Mouse (Mus musculus) cerebral cortex, adult 2 months (tissue): ENCODE data around the gene Bclaf1.

Experiments used
- WGBS: fragments of 180-500 bp; shearing (Covaris S2); methylation state at CpG from one replicate; pipeline ENCODE4 v1.1.7; 2018; 5-methylcytosine and 5-hydroxymethylcytosine counted together

Bclaf1 gene

DNA sequence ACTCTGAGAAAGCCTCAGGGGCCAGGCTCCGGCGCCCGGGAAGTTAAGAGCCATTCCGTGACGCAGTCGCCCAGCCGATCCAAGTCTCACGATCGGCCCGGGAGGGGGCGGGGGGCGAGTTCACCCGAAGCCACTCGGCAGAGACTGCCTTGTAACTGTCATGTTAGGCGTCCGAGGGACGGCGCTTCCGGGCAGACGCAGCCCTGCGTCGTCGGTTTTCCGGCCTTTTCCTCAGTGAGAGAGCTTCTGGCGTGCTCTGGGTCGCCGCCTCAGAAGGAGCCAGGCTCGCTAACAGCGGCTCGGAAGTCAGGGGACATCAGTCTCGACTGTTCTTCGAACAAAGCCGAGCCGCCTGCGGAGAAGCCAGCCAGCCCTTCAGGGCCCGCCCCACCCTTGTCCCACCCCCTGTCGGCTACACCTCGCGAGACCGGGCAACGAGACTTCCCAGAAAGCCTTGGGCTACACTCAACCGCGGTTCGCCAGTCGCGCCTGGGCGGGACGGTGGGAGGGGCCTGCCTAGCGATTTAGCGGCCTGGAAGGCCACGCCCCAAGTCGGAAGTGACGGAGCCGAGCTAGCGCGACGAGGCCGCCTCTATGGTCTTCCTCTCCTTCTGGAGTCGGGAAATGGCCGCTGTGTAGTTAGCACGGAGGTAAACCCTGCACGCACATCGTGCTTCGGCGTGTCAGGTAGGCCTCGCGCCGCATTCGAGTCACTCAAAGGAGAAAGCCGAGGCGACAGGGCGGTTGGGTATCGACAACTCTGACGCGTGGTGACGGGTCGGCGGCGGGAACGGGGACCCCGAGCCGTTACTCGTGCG, at the start of gene Bclaf1:
TSS of gene Bclaf1 (plus strand) at position 552 of the 818 bp plus-strand sequence.
- under 1% methylated on average over 84 of the region's 84 CpGs for WGBS

DNA sequence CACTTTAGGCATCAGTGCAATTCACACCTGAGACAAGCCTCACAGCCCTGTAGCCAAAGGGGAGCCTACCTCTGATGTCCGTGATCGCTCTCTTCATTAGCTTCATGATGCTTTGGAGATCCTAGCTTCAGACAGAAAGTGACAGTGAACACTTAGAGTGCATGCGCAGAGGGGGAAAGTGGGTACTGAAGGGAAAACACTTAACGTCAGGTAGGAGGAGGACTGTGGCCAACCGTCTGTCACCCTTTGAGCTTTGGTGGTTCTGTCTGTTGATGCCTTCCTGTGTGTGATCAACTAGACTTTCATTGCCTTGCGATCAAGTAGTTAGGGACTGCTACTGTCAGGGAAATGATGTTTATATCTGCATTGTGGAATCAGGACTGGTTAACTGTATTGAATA, 49.4 kb upstream of the Bclaf1 start:
- 94% methylated on average over 6 of the region's 6 CpGs for WGBS

DNA sequence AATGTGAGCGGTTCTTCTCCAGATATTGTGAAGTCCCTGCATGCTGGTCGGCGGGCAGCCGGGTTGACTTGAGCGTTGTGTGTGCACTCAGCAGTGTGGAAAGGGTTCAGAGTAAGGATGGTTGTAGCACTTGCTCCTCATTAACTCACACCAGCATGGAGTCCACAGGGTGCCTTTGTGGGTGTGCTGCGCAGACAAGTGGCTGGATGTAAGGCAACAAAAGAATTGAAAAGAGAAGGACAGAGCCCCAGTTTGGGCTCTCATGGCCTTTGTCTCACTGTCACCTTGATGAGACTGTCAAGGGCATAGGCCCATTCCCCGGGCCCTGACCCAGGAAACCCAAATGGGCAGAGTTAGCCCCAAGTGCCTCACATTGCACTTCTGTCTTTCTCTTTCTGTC, 47.8 kb upstream of the Bclaf1 start:
- WGBS: 93% methylated on average over 7 of the region's 7 CpGs

DNA sequence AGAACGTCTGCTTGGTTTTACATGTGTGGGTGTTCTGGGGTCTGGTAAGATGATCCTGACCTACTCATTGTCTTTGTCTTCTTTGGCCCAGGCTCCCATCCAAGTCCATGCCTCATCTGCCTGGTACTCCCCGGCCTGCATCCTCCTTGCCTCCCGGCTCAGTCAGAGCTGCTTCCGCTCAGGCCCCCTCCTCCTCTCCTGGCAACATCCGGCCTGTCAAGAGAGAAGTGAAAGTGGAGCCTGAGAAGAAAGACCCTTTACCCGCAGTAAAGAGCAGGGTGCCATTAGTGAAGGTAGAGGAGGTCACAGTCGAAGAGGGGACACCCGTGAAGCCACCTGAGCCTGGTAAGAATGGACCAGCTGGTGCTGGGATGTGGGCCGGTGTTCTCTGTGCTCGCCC, 45.2 kb upstream of the Bclaf1 start:
- 59% methylated on average over 10 of the region's 10 CpGs for WGBS

DNA sequence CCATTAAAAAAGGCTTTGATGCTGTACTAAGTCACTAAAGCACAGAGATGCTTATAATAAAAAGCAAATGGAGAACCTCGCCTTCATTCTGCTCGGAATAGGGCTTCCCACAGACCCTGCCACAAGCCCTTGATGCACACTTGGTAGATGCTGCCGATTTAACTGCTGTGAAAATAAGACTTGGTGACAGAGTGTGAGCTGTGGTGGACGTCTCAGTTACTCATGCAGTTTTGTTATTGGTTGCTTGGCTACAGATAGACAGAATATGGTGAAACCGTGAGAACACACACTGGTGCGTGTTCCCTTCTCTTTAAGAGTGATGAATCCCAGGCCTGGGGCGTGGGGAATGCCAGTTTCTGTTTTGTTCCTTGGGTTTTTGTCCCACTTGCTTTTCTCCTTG, 43.3 kb upstream of the Bclaf1 start:
- WGBS: 65% methylated on average over 7 of the region's 7 CpGs

DNA sequence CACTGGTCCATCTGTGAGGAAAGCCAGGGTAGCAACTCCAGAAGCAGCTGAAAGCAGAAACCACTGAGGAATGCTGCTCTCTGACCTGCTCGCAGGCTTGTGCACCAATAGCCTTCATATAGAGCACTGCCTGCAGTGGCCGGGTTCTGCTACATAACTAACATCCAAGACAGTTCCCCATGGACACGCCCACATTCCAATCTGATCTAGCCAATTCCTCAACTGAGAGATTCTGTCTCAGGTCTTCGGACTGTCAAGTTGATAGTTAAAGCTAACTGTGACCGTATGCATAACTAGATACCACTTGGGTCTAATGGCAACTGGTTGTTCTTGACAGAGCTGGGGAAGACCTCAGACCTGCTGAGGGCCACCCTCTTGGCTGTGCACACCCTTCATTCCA, 39.9 kb upstream of the Bclaf1 start:
- WGBS: 96% methylated on average over 5 of the region's 5 CpGs

DNA sequence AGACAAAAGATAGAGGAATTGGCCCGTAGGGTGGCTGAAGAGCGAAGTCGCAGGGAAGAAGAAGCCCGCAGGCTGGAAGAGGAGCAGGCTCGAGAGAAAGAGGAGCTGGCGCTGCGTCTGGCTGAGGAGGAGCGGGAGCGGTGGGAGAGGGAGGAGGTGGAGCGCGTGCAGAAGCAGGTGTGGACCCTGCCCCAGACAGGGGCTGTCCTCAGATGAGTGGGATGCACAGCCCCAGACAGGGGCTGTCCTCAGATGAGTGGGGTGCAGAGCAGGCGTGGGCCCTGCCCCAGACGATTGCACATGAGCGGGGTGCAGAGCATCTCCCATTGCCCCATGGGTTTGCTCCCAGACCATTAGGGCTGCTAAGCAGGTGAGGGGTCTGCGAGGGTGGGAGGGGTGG, 39.0 kb upstream of the Bclaf1 start:
- 76% methylated on average over 15 of the region's 15 CpGs for WGBS

DNA sequence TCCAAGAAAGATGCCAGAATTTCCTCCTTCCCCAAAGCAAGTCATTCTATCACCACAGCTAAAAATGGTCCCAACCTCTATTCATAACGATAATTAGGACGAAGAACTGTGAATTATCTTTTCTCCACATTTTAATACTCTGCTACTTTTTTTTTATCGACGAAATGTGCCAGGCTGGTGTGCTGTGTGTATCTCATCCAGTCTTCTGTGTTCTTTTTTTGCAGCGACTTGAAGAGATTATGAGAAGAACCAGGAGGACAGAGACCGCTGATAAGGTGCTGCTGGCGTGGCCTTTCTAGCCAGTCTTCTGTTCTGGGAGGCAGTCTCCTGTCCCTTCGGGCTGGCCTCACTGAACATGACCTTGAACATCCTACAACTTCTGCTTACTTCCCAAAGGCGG, 38.2 kb upstream of the Bclaf1 start:
- 84% methylated on average over 9 of the region's 9 CpGs for WGBS

DNA sequence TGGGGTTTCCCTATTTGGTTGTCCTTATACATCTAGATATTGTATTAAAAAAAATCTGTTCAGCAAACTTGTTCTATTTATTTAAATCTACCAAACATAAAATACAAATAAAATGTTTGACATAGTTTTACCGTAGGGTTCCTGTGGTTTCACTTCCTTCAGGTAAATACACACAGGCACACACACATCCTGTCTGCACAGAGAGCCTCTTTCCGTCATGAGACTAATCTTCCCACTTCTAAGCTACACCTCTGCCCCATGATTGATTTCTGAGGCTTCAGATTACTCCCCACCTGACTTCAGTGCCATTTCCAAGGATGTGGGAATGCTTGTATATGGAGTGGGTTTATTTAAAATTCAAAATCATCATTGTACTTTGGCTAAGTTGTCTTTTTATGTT, 30.8 kb upstream of the Bclaf1 start:
- 71% methylated on average over 2 of the region's 2 CpGs for WGBS

DNA sequence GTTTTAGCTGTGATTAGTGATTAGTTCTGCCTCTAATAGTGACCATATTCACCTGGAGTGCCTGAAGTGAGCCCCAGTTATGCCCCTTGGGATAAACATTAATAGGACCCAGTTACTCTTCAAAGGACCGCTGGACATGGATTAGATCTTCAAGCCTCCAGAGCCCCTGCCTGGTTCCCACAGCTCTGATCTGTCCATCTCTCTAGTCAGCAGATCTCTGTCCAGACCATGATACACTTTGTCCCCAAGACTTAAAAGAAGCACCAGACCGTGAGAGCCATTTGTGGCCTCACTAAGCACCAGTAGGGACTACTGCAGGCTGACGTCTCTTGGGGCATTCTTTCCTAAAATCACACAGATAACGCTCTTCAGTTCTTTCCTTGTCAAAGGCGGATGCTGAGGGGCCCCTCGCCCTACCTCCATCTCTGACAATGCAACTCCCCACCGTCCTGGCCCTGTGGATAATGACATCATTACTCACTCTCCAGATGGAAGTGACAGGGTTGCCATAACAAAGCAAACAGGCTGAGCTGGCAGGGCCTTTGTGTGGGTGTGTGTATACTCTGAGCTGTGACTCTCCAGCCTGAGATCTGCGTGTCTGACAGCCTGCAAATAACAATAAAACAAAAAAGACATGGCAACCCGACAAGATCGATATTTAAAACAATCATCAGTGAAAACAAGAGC, 26.8 kb upstream of the Bclaf1 start:
- 36% methylated on average over 10 of the region's 10 CpGs for WGBS

DNA sequence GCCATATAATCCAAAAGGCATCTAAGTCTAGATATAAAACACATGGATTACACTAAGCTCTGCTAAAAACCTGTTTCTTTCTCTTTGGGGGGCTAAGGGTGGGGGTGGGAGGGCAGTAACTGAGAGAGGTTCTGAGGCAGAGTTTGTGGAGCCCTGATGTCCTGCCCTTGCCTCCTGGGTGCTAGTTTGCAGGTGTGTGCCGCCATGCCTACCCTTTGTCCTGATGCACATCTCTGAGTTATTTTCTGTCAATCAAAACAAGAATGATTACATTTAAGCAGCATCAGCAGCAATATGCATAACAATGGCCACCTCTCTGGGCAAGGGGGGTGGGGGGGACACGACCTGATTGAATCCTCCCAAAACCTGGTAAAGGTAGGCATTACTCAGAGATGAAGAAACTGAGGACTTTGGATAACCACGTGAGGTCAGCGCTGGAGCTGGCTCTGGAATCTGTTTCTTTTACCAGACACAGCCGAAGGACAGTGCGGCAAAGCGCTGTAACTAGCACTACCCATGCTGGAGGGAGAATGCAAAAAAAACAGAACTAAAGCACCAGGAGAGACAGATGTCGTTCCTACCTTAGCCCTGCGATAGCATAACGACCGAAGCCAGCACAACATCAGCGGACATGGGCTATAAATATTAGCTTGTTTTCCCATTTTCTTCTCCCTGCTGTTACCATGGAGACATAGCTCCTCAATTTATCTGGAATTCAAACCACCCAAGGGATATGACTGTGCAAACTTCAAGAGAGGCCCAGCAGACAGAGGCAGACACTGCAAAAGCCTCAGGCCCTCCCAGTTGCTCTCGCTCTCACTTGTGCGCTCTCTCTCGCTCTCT, 26.1 kb upstream of the Bclaf1 start:
- WGBS: 37% methylated on average over 15 of the region's 15 CpGs

DNA sequence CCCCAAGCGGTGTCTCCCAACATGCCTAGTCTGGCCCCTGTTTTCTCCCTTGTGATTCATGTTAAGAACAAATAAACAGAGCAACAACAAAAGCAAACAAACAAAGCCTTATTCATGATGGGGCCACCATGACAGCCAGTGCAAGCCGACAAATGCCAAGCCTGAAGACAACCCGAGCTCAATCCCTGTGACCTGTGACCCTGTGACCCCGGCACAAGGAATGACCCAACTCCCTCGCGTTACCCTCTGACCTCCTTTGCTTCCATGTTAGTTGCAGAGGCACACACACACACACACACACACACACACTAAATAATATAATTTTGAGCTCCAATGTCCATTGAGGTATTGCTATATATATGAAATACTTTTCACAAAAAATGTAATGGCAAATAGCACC, 24.9 kb upstream of the Bclaf1 start:
- 67% methylated on average over 6 of the region's 6 CpGs for WGBS

DNA sequence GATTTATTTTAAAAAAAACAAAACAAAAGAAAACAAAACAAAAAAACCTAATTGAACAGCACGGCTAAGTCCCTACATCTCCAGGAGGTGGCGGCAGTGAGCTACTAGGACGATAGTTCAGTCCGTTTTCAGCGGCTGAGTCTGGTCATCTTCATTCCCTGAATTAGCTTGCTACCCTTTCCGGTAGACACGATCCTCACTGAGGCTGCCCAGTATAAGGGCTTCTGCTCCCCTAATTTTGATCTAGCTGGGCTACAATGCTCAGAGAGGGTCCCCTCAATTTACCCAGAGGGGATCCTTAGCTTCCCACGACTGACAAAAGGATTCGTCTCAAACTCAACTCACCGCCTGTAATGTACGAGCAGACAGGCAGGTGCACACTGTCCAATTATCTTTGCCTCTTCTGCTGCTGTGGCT, 21.8 kb upstream of the Bclaf1 start:
- 5% methylated on average over 11 of the region's 11 CpGs for WGBS

DNA sequence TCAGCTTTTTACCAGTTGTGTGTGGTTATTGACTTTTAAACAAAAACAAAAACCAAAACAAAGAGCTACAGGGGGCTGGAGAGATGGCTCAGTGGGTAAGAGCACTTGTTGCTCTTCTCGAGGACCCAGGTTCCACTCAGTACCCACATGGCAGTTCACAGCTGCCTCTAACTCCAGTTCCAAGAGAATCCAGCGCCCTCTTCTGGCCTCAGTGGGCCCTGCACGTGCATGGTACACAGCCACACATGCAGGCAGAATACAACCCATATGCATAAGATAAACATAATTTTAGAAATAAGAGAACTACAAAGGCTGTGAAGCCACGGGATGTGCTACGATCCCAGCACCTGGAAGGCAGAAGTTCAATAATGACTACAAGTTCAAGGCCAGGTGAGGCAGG, 16.3 kb upstream of the Bclaf1 start:
- WGBS: 72% methylated on average over 5 of the region's 5 CpGs

DNA sequence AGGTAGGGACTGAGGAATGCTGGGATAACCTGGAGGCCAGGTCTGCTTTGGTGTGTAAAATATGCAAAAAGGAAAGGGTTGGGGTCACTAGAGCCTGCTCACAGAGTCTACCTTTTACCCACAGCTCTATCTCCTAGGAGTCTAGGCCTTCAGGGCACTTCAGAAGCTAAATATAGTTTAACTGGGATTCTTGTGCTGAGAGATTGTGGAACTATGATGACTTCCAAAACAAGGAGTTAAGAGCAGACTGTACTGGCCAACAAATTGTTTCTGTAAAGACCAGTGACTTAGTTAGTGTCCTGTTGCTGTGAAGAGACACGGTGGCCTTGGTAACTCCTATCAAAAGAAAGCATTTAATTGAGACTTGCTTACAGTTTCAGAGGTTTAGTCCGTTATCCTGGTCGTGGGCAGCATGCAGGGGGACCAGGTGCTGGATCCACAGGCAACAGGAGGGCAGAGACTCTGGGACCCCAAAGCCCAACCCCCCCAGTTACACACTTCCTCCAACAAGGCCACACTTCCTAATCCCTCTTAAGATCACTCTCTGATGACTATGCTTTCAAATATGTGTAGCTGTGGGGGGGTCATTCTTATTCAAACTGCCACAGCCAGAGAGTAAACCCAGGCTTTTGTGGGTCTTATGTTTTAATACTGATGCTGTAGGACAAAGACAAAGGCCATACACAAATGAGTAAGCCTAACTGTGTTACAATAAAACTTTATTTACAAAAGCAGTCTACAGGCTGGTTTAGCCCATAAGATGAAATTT, 13.9 kb upstream of the Bclaf1 start:
- WGBS: 67% methylated on average over 3 of the region's 3 CpGs

DNA sequence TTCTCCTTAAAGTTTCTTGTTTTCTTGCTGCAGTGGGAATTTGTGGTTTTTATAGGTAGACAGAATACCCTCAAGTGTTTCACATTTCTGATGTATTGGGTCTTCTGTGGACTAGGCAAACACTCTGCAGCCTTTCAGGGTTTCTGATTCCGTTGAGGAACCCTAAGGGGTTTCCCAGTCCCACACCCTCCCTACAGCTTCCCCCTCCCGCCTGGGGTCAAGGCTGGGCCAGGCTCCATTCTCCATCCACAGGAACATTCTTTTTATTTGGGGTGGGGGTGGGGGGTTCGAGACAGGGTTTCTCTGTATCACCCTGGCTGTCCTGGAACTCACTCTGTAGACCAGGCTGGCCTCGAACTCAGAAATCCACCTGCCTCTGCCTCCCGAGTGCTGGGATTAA, 13.2 kb upstream of the Bclaf1 start:
- WGBS: 89% methylated on average over 5 of the region's 5 CpGs

DNA sequence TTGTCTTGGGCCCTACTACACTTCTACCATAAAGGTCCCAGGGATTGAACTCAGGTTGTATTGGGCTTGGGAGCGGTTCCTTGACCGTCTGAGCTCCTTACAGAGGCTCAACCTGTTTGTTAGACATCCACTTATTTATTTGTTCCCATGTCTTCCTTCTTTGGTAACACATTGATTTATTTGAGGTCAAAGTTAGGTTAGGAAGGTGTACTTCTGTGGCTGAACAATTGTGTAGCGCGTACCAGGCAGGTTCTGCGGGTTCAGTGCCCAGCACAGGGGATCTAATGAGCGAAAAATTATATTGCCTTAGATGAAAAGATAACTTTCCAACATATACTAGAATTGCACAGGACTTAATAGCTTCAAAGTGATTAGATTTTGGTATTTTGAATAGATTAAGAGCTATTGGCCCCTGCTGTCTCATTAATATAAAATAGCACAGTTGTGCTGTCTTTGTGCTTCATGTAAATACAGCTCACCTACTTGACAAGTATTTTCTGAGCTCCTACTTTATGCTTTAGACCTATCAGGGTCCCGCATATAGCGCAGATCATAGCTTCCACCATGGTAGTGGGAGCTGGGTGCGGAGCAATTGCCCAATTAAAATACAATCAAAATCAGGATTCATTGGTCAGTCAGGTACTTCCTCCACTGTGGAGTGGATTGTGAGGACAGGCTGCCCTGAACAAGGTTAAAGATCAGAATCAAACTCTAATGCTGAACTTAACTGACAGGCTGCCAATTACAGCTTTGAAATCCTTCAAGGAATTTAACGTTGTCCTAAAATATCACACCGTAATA, 1.1 kb upstream of the Bclaf1 start:
- 50% methylated on average over 11 of the region's 11 CpGs for WGBS

DNA sequence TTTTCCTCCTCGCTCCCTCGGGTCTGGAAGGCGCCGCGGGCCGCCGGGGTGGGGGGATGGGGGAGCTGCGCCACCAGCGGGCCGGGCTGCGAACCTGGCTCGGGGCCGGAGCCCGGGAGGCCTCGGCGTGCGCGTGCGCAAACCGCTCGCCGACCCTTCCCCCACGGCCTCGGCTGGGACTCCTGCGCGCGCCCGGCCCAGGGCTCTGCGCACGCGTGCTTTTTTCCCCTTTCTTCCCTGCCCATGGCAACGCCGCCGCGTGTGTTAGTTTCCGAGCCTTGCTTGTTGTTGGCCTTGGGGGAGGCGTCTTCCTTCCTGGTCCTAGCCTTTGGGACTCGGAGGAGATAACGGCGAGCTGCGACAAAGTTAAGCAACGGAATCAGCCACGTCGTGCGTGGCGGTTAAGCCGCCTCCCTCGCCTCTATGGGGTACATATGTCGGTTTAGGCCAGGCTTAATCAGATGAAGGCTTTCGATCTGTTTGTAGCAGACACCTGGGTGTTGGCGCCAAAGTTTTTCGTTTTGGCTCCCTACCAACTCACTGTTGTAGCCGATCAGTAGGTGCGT, 550 bp downstream of the Bclaf1 start:
- WGBS: under 1% methylated on average over 54 of the region's 54 CpGs

DNA sequence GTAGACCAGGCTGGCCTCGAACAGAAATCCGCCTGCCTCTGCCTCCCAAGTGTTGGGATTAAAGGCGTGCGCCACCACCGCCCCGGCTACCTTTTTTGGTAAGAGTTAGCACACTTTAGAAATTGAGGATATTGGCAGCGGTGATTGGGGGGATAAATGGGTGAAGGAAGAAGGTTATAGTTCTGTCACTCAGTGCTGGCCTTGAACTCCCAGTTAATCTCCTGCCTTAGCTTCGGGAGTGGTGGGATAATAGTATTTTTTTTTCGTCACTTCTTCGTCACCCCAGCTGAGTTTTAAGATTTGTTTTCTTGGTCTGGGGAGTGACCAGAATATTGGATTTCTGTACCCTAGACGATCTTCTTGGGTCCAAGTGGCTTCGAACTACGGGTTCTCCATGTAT, 1.2 kb downstream of the Bclaf1 start:
- WGBS: 46% methylated on average over 13 of the region's 13 CpGs

DNA sequence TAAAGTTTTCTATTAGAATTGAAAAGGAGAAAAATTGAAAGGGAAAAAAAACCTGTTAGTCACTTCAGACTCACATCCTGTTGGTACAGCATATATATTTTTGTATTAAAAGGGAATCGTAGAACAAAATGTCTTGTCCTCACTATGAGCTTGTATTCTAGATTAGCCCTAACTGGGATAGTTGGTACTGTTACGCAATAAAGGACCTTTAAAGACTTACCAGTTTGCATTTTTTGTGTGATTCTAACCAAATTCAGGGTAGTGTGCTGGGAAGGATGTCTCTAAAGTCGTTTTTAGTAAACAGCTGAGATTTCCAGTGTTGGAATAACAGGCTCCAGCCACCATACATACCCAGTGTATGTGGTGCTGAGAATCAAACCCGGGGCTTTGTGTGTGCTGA, 1.7 kb downstream of the Bclaf1 start:
- 71% methylated on average over 4 of the region's 4 CpGs for WGBS

DNA sequence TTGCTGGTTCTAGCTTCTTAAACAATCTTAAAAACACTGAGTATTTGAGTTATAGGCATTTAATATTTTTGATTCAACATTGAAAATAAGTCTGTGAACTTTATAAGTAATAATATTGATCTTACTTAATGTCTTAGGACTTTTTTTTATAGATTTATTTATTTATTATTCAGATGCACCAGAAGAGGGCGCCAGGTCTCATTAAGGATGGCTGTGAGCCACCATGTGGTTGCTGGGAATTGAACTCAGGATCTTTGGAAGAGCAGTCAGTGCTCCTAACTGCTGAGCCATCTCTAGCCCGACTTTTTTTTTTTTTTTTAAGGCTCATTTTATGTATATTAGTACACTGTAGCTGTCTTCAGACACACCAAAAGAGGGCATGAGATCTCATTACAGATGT, 2.5 kb downstream of the Bclaf1 start:
- WGBS: 54% methylated on average over 2 of the region's 2 CpGs
